Mouse (Mus musculus) intestine, embryonic 16.5 days (tissue): Measurements from ENCODE around the gene Klhl29. TPM values are rescaled to one million over a fixed set of nuclear protein-coding genes. Genes with fewer than 3 reads are reported as not detected.

Source experiments
- ATAC-seq: fragments of 200-750 bp; cut with Nextera tagmentation; 2 replicates; pipeline ENCODE4 v1.8.0; 2017; ENCODE audit warnings: moderate TSS enrichment, moderate library complexity
- H3K27ac ChIP-seq: fragments of 300-500 bp; sonication (generic); 2 replicates; pipeline ENCODE4 v1.5.1; 2014; ENCODE audit warnings: mild to moderate bottlenecking, low read length
- H3K27me3 ChIP-seq: fragments of 300-500 bp; sonication (generic); replicated peaks from 2 replicates; pipeline ENCODE4 v1.6.1; 2014; ENCODE audit warnings: low read length, control low read depth, mixed read lengths; ENCODE audit not compliant: control insufficient read depth, insufficient read depth
- H3K36me3 ChIP-seq: fragments of 300-500 bp; sonication (generic); 2 replicates; pipeline ENCODE4 v1.6.1; 2014; ENCODE audit warnings: low read length, control low read depth; ENCODE audit not compliant: control insufficient read depth, insufficient read depth
- H3K4me1 ChIP-seq: fragments of 300-500 bp; sonication (generic); 2 replicates; pipeline ENCODE4 v1.6.1; 2014; ENCODE audit warnings: low read length, control low read depth, mixed read lengths; ENCODE audit not compliant: control insufficient read depth, insufficient read depth
- H3K4me2 ChIP-seq: fragments of 300-500 bp; sonication (generic); 2 replicates; pipeline ENCODE4 v1.6.1; 2014; ENCODE audit warnings: low read depth, low read length, control low read depth
- H3K4me3 ChIP-seq: fragments of 300-500 bp; sonication (generic); 2 replicates; pipeline ENCODE4 v1.5.1; 2014; ENCODE audit warnings: mild to moderate bottlenecking, low read length
- H3K9ac ChIP-seq: fragments of 300-500 bp; sonication (generic); 2 replicates; pipeline ENCODE4 v1.6.1; 2014; ENCODE audit warnings: low read depth, low read length
- H3K9me3 ChIP-seq: fragments of 300-500 bp; sonication (generic); 2 replicates; pipeline ENCODE4 v1.6.1; 2016; ENCODE audit warnings: low read length, control low read depth; ENCODE audit not compliant: control insufficient read depth
- WGBS: fragments of 180-500 bp; shearing (Covaris S2); extraction: QIAGEN DNeasy Blood & Tissue Kit; methylation state at CpG from one replicate; pipeline ENCODE4 v1.1.7; 2014; 5-methylcytosine and 5-hydroxymethylcytosine counted together
- polyA plus RNA-seq: library from polyadenylated mRNA; unstranded; fragments of >200 nt; fragmentation: Nextera tagmentation; extraction: Ambion mirVana; gene quantifications from 2 replicates; pipeline ENCODE4 v1.2.1, GENCODE M21; 2015

Klhl29 gene
- polyA plus RNA-seq, 1 experiment from 2014 or later: 0.37 TPM

- H3K4me1 ChIP-seq: peaks cover 25% of the 10 kb centered on the region
- 26% methylated on average over 9 of the region's 9 CpGs for WGBS
- no peak overlapping the region for H3K4me3 ChIP-seq
- peak overlapping the region; percentile 43 for H3K27ac ChIP-seq
- peak overlapping the region; percentile 9; the same call in 1 of the 2 replicates for H3K4me2 ChIP-seq
- ATAC-seq: peak; percentile 72
- peak overlapping the region; percentile 32; the same call in 1 of the 2 replicates for H3K9ac ChIP-seq
- no peaks in the 10 kb centered on the region for H3K27me3 ChIP-seq
- H3K36me3 ChIP-seq: no peaks in the 10 kb centered on the region
- no peaks in the 10 kb centered on the region for H3K9me3 ChIP-seq
Observed at GRCm38 (mm10) chr12:5268188-5268612, 107.3 kb downstream of the Klhl29 start.

GRCm38 (mm10) chr12:5267271-5268187 lies 108.0 kb downstream of the Klhl29 start:
- Histone ChIP-seq H3K4me3 (no peak overlapping the region), H3K27me3 (no peaks in the 10 kb centered on the region), H3K9me3 (no peaks in the 10 kb centered on the region), H3K36me3 (no peaks in the 10 kb centered on the region), H3K9ac (no peak overlapping the region; the same call in 1 of the 2 replicates), H3K27ac (0 out of 2 replicates have a peak overlapping the region, but pooled peaks have one; percentile 37), H3K4me1 (peaks cover 22% of the 10 kb centered on the region), H3K4me2 (peak overlapping the region; percentile 9; the same call in 1 of the 2 replicates)
- WGBS: 50% methylated on average over 9 of the region's 9 CpGs
- ATAC-seq: peak; percentile 58

DNA sequence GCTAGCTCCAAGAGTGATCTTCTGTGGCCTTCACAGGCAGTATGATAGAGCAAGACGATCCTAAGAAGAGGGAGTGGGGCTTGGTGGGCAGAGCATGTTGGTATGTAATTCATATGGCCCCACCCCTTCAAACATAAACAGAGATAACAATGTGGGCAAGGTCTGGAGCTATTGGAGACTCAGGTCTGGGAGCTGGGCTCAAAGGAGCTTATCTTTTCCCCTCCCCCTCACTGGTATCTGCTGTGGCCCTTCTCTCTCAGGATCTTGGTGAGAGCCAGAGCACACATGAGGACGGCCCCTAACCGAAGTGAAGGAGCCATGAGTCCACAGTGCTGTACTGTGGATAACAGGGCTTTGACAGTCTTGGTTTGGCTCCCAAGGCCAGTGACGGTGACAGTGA lies 108.7 kb downstream of the Klhl29 start:
- H3K27me3 ChIP-seq: no peaks in the 10 kb centered on the region
- WGBS: 45% methylated on average over 4 of the region's 4 CpGs
- H3K4me3 ChIP-seq: no peak overlapping the region
- H3K27ac ChIP-seq: no peak overlapping the region
- ATAC-seq: peak; percentile 56
- H3K4me1 ChIP-seq: peaks cover 22% of the 10 kb centered on the region
- H3K9ac ChIP-seq: no peak overlapping the region
- H3K4me2 ChIP-seq: no peak overlapping the region
- H3K36me3 ChIP-seq: no peaks in the 10 kb centered on the region
- no peaks in the 10 kb centered on the region for H3K9me3 ChIP-seq

GRCm38 (mm10) chr12:5261476-5261875 lies 114.0 kb downstream of the Klhl29 start:
- no peak overlapping the region for H3K9ac ChIP-seq
- 78% methylated on average over 4 of the region's 4 CpGs for WGBS
- H3K27me3 ChIP-seq: no peaks in the 10 kb centered on the region
- H3K36me3 ChIP-seq: no peaks in the 10 kb centered on the region
- no peak overlapping the region for H3K4me3 ChIP-seq
- ATAC-seq: no peak
- peaks cover 6% of the 10 kb centered on the region; the same call in 1 of the 2 replicates for H3K4me1 ChIP-seq
- no peak overlapping the region for H3K27ac ChIP-seq
- no peaks in the 10 kb centered on the region for H3K9me3 ChIP-seq
- no peak overlapping the region for H3K4me2 ChIP-seq

DNA sequence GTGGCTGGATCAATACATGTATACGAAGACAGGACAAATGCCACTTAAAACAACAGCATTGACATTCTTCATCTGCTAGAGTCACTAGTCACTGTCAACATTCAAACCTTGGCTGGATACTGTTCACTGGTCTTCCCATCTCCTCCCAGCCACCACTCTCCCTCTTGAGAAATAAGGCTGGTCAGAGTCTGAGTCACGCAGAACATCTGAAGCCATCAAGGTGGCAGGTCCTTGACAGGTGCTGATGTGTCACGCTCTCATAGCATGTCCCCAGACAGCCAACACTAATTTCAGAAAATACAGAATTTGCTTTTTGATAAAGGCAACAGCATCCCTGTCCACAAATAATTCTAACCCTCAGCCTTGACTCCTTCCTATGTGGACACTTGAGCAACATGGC lies 116.7 kb downstream of the Klhl29 start:
- Histone ChIP-seq H3K4me2 (no peak overlapping the region), H3K27me3 (no peaks in the 10 kb centered on the region), H3K9me3 (no peaks in the 10 kb centered on the region), H3K4me3 (no peak overlapping the region), H3K36me3 (no peaks in the 10 kb centered on the region), H3K27ac (no peak overlapping the region), H3K4me1 (0 out of 2 replicates have a peak, but pooled peaks cover 16% of the 10 kb centered on the region), H3K9ac (no peak overlapping the region)
- ATAC-seq: no peak
- WGBS: 88% methylated on average over 3 of the region's 3 CpGs

GRCm38 (mm10) chr12:5257174-5257573 lies 118.3 kb downstream of the Klhl29 start:
- Histone ChIP-seq H3K9me3 (no peaks in the 10 kb centered on the region), H3K27ac (no peak overlapping the region), H3K4me1 (peaks cover 25% of the 10 kb centered on the region; the same call in 1 of the 2 replicates), H3K9ac (no peak overlapping the region), H3K27me3 (no peaks in the 10 kb centered on the region), H3K4me3 (no peak overlapping the region), H3K36me3 (no peaks in the 10 kb centered on the region), H3K4me2 (no peak overlapping the region)
- 73% methylated on average over 4 of the region's 4 CpGs for WGBS
- ATAC-seq: no peak

DNA sequence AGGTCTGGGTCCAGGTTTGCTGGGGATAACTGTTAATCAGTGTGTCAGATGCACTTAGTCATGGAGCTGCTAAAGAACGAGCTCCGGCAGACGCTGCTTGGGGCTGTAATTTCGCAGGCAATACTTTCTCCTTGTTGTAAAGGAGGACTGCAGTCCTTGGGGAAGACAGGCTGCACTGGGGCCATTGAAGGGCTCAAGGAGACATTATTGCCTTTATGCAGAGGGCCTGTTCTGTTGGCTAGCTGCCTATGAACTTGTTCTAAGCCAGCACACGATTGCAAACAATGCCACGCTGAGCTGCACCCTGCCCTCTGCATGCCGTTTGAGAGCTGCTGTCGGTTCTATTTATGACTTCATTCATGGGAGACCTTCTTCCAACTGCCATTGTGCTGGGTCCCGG lies 120.4 kb downstream of the Klhl29 start:
- Histone ChIP-seq H3K4me1 (peaks cover 22% of the 10 kb centered on the region), H3K27ac (peak overlapping the region; percentile 34), H3K9me3 (no peaks in the 10 kb centered on the region), H3K9ac (no peak overlapping the region), H3K27me3 (no peaks in the 10 kb centered on the region), H3K4me2 (no peak overlapping the region), H3K36me3 (no peaks in the 10 kb centered on the region), H3K4me3 (no peak overlapping the region)
- 37% methylated on average over 9 of the region's 9 CpGs for WGBS
- no peak; the same call in 1 of the 2 replicates for ATAC-seq

DNA sequence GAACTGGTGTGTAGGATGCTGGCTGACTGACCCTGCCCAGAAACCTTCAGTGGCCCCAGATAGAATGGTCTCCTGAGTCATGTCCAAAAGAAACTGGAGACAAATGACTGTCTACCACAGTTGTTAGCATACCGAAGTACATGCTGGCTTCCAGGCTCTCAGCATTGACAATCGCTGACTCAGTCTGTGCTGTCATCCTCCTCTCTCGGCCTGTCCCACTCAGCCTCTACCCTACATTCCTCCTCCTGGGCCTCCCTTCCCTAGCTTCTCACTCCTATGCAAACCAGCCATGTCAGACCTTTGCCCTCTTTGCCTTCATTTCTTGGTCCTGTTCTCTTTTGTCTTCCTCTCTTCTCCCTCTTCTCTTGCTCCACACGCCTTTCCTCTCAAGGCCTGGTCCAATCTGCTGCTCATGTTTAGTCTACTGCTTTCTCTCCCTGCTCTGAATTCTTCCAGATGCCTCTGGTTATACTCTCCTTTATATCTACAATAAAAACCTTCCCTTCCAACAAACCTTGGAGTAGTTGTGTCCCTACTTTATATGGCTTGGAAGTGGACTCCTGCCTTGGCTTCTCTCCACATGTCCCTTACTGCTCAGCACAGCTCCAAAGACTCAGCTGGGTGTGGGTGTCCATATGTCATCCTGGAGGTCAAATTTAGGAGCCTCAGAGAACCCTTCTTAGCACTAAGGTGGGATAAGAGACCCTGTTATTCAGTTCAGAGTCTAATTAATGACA lies 121.1 kb downstream of the Klhl29 start:
- no peaks in the 10 kb centered on the region for H3K36me3 ChIP-seq
- ATAC-seq: peak; percentile 47
- H3K9me3 ChIP-seq: no peaks in the 10 kb centered on the region
- no peak overlapping the region for H3K4me2 ChIP-seq
- H3K27ac ChIP-seq: peak overlapping the region; percentile 55
- no peak overlapping the region for H3K4me3 ChIP-seq
- H3K4me1 ChIP-seq: peaks cover 22% of the 10 kb centered on the region
- H3K27me3 ChIP-seq: no peaks in the 10 kb centered on the region
- 66% methylated on average over 4 of the region's 4 CpGs for WGBS
- no peak overlapping the region for H3K9ac ChIP-seq

GRCm38 (mm10) chr12:5253289-5254005 lies 122.0 kb downstream of the Klhl29 start:
- 71% methylated on average over 10 of the region's 10 CpGs for WGBS
- H3K27ac ChIP-seq: peak overlapping the region; percentile 72

More at GRCm38 (mm10) chr12:5253289-5254005, 122.0 kb downstream of the Klhl29 start:
- peaks cover 22% of the 10 kb centered on the region for H3K4me1 ChIP-seq
- no peak overlapping the region for H3K4me3 ChIP-seq
- no peak overlapping the region for H3K9ac ChIP-seq
- ATAC-seq: no peak
- H3K4me2 ChIP-seq: no peak overlapping the region
- no peaks in the 10 kb centered on the region for H3K36me3 ChIP-seq
- no peaks in the 10 kb centered on the region for H3K27me3 ChIP-seq
- H3K9me3 ChIP-seq: no peaks in the 10 kb centered on the region
